Mouse (Mus musculus): Measurements from ENCODE around the gene Fam129a. TPM values are rescaled to one million over a fixed set of nuclear protein-coding genes. Genes with fewer than 3 reads are reported as not detected.

Gene Fam129a
- total RNA-seq, 2 experiments from 2014 or later, result 12.9 to 19.3 TPM

DNA sequence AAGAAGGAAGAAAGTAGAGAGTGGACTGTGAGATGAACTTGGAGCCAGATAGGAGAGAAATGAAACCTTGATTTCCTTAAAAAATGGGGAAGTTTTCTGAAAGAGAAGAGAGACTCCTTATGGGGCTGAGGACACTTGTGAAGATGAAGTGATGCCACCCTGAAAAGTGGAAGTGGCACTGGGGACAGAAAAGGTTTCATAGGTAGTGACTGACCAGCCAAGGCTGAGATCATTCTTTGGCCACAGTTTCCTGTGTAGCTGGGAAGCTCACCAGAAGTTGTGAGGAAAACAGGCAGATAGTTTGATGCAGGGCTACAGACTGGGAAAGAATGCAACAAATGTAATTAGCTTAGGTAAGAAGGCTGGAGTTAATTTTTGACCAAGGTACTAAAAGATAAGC is 49.7 kb downstream of the Fam129a start:
- no peak for DNase-seq (ENCODE audit: low spot score)
- intact Hi-C loops (cut with DNase I), result no loop called here

DNA sequence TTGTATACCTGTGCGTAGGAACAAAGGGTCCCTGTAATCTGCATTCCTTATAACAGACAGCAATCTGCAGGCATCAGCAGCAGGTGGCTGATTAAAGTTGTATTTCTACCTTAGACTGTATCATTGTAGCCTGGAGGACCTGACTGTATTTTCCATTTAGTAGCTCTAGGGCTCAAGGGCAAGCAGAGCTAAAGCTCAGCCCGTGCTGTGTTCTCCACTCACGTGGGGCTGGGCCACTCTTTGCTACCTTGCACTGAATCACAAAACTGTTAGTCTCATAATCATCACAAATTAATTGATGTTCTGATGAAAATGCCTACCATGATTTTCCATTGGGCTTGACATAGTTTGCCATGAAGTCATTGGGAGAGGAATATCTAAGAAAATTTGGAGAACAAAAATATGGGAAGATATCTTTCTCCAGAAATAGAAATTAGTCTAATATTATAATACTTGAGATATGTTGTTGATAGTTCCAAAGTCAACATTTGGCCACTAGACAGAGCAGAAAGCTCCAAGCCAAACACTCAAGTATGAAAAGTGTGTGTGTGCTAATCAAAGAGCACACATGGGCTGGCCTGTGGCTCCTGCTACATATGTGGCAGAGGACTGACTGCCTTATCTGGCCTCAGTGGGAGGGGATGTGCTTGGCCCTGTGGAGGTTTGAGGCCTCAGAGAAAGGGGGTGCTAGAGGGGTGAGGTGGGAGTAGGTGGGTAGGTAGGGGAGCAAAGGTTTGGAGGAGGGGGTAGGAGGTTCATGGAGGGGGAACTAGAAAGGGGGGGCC is 53.6 kb downstream of the Fam129a start:
- DNase-seq (ENCODE audit: low spot score), result no peak
- intact Hi-C loops (cut with DNase I), result no loop called here

GRCm38 (mm10) chr1:151625260-151625659 is 54.3 kb downstream of the Fam129a start:
- DNase-seq (ENCODE audit: low spot score), result no peak
- intact Hi-C loops (cut with DNase I), result no loop called here

- no peak for DNase-seq (ENCODE audit: low spot score)
- intact Hi-C loops (cut with DNase I), result no loop called here
Measured at GRCm38 (mm10) chr1:151625690-151626089, 54.7 kb downstream of the Fam129a start.

DNA sequence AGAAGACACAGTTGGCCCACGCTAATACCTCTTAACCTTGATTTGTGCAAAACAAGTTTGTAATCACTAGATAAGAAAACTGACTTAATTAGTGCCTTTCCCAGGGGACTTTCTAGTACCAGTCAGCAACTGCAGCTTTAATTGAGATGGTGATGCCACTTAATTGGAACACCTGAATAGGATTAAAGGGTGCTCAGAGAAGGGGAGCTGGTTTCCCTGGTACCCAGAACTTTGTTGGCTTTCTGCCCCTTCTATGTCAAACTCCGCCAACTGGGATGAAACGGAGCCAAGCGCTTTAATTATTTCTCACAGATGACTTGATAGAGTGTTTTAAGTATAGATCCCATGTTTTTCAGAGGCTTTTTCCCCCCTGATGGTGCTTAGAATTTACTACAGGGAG is 55.6 kb downstream of the Fam129a start:
- DNase-seq (ENCODE audit: low spot score), result no peak
- intact Hi-C loops (cut with DNase I), result no loop called here

DNA sequence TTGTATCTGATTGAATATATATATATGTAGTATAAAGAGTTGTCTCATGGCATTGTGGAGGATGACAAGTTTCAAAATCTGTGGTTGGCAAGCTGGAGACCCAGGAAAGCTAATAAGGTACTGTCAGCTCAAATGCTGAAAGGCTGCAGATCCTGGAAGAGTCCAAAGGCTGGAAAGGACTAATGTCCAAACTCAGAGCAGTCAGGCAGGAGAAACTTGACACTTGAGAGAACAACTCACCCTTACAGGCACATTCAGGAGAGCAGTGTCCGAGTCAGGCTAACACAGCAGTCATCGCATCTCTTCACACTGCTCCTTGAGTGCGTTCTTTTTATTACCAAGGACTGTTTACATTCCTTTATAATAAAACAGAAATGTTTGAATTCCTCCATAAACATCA is 56.2 kb downstream of the Fam129a start:
- intact Hi-C loops (cut with DNase I), result no loop called here
- no peak for DNase-seq (ENCODE audit: low spot score)

DNA sequence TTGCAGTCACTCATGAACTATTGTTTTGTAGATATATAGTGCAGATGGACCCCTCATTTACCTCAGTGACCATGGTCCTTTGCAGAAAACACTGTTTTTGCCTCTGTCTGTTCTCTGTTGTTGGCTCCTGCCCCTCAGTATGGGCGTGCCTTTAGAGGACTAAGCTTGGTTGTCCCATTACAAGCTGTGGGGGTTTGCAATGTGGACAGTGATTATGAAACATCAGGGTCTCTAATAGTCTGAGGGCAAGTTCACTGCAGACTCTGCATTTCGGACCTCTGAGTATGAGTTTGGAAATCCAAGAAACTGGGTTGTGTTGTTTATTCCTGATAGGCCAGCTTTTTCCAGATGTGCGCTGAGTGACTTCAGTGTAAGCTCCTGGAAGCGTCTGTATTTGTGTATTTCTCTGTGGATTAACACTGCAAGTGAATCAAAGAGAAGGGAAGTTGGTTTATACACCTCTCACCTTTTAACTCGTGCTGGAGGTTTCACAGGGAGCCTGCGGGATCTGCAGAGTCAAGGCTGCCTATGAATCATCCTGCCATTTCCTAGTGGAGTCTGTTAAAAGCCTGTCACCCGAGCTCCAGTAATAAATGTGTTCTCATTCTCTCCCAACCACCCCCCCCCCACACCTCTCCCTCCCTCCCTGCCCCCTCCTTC is 58.7 kb downstream of the Fam129a start:
- no peak for DNase-seq (ENCODE audit: low spot score)
- intact Hi-C loops (cut with DNase I), result no loop called here

DNA sequence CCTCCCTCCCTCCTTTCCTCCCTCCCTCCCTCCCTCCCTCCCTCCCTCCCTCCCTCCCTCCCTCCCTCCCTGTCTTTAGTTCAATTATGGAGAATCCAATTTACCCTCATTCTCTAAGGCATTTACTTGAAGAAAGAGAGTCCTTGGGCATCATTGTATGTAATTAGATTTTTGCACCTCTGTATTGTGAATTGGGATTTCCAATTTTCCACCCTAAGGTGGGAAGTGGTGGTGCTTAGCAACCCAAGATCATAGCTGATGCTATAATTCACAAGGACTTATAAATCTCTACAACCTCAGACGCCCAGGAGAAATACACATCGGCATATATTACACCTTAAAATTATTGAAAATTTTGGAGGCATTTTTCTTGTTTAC is 59.3 kb downstream of the Fam129a start:
- intact Hi-C loops (cut with DNase I), result no loop called here
- DNase-seq (ENCODE audit: low spot score), result no peak

- DNase-seq (ENCODE audit: low spot score), result no peak
- intact Hi-C loops (cut with DNase I), result no loop called here
Measured at GRCm38 (mm10) chr1:151631061-151631460, 60.1 kb downstream of the Fam129a start.

GRCm38 (mm10) chr1:151631703-151632294 is 60.8 kb downstream of the Fam129a start:
- intact Hi-C loops (cut with DNase I), result no loop called here
- no peak for DNase-seq (ENCODE audit: low spot score)

GRCm38 (mm10) chr1:151632567-151633356 is 61.8 kb downstream of the Fam129a start:
- no peak for DNase-seq (ENCODE audit: low spot score)
- intact Hi-C loops (cut with DNase I), result no loop called here

DNA sequence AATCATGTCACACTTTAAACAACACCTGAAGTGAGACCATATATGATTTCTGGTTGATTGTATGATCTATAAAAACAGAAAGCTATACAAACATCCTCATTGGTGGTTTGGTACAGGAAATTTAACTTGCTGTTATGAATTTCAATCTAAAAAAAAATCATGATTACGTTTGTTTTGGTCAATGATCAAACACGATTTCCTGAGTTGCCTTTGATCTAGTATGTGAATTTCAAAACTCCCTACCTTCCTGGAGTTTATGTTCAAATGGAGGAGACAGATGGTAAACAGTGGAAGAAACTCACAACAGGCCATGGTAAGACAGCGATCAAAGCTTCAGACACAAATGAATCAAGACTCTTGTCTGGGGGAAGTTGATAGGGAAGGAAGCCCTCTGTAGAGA is 65.7 kb downstream of the Fam129a start:
- intact Hi-C loops (cut with DNase I), result no loop called here
- no peak for DNase-seq (ENCODE audit: low spot score)

- DNase-seq (ENCODE audit: low spot score), result no peak
- intact Hi-C loops (cut with DNase I), result no loop called here
Measured at GRCm38 (mm10) chr1:151637351-151637922, 66.5 kb downstream of the Fam129a start.

GRCm38 (mm10) chr1:151638357-151638756 is 67.4 kb downstream of the Fam129a start:
- no peak for DNase-seq (ENCODE audit: low spot score)
- intact Hi-C loops (cut with DNase I), result no loop called here

- no peak for DNase-seq (ENCODE audit: low spot score)
- intact Hi-C loops (cut with DNase I), result no loop called here
Measured at GRCm38 (mm10) chr1:151638770-151639169, 67.8 kb downstream of the Fam129a start.

- intact Hi-C loops (cut with DNase I), result no loop called here
- DNase-seq (ENCODE audit: low spot score), result no peak
Measured at GRCm38 (mm10) chr1:151646380-151646779, 75.4 kb downstream of the Fam129a start.

- intact Hi-C loops (cut with DNase I), result no loop called here
Measured at GRCm38 (mm10) chr1:151648099-151648498, 77.1 kb downstream of the Fam129a start.

GRCm38 (mm10) chr1:151657042-151657605 is 86.1 kb downstream of the Fam129a start:
- DNase-seq (ENCODE audit: low spot score), result no peak
- intact Hi-C loops (cut with DNase I), result no loop called here

More at GRCm38 (mm10) chr1:151648099-151648498, 77.1 kb downstream of the Fam129a start:
- no peak for DNase-seq (ENCODE audit: low spot score)

DNA sequence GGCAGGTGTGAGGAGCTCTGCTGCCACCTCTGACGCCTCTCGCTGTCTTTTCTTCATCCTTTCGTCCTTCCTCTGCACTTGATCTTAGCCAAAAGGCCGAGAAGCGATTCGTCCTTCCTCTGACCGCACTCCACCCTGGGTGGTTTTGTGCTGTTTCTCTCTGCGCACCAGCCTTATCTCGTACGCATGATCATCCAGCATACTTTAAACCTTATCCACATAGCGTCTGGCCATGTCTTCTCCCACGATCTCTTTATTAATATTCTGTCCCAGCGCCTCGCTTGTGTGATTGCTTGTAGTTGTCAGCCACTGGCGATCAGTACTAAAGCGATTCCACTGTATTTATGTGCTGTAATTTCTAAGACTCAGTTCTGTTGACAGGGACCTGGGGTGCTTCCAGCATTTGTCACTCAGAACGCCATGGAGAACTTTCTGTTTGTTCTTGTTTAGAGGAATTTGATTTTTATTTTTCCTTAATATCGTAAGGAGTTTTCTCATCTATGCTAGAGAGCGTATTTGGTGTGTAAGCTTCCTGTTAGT is 87.4 kb downstream of the Fam129a start:
- DNase-seq (ENCODE audit: low spot score), result no peak
- intact Hi-C loops (cut with DNase I), result no loop called here

GRCm38 (mm10) chr1:151659636-151660035 is 88.7 kb downstream of the Fam129a start:
- intact Hi-C loops (cut with DNase I), result no loop called here
- DNase-seq (ENCODE audit: low spot score), result no peak
